Mouse (Mus musculus): ENCODE measurements at regions not wholly inside any gene's neighbourhood (a gene's known extent, or its start where the extent isn't known, plus 50 kb on each side); places are given as distances from the start of the nearest gene placed in this dataset.
"Not testable (repeated sequence)": the region's sequence is repeated elsewhere in the genome, so short reads cannot be mapped to it uniquely, and the experiment has no call there.

DNA sequence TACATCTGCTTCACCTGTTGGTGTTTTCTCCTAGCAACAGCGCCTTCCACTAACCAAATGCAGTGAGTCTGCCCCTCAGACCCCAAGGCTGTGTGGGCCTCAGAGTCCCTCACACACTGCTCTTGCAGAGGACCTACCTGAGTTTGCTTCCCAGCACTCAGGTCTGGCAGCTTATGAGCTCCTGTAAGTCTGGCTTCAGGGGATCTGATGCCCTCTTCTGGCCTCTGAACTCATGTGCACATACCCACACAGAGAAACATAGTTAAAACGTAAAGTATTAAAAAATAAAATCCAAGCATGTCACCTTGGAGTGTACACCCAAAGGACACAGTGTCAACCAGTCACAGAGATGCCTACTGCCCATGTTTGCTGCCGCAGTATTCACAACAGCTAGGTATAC lies 108.8 kb upstream of the A430005L14Rik start:
- Histone ChIP-seq H3K27me3 (no peaks in the 10 kb centered on the region), H3K9me3 (no peaks in the 10 kb centered on the region), H3K36me3 (no peaks in the 10 kb centered on the region), H3K9ac (no peak overlapping the region), H3K4me3 (no peak overlapping the region), H3K4me1 (replicated peaks) (peaks cover 16% of the 10 kb centered on the region), H3K4me2 (no peak overlapping the region), H3K27ac (replicated peaks) (no peak overlapping the region)
- no peak for ATAC-seq (ENCODE audit: low FRiP score, low read depth)
- WGBS: 72% methylated on average over 3 of the region's 3 CpGs

DNA sequence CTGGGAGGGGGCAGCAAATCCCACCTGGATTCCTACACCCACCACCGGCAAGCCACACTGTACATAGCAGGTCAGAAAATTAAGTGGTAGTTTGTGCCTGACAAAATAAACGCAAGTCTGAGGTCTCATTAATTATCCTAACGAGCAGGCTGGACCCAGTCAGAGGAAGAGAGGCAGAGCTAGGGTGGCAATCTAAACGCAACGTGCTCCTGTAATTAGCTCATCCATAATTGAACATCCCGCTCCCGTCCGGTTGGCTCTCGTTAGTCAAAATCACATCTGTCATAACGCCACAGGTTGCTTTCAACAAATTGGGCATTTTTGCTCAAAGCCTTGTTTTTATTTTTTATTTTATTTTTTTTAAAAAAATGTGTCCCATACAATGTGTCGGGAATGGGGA lies 106.9 kb upstream of the A430005L14Rik start:
- Histone ChIP-seq H3K9ac (no peak overlapping the region), H3K4me2 (no peak overlapping the region), H3K27ac (replicated peaks) (no peak overlapping the region), H3K4me3 (no peak overlapping the region), H3K9me3 (no peaks in the 10 kb centered on the region), H3K36me3 (no peaks in the 10 kb centered on the region), H3K4me1 (replicated peaks) (peaks cover 35% of the 10 kb centered on the region), H3K27me3 (no peaks in the 10 kb centered on the region)
- peak; percentile 40; the same call in 1 of the 2 replicates for ATAC-seq (ENCODE audit: low FRiP score, low read depth)
- 43% methylated on average over 11 of the region's 11 CpGs for whole genome bisulfite sequencing

DNA sequence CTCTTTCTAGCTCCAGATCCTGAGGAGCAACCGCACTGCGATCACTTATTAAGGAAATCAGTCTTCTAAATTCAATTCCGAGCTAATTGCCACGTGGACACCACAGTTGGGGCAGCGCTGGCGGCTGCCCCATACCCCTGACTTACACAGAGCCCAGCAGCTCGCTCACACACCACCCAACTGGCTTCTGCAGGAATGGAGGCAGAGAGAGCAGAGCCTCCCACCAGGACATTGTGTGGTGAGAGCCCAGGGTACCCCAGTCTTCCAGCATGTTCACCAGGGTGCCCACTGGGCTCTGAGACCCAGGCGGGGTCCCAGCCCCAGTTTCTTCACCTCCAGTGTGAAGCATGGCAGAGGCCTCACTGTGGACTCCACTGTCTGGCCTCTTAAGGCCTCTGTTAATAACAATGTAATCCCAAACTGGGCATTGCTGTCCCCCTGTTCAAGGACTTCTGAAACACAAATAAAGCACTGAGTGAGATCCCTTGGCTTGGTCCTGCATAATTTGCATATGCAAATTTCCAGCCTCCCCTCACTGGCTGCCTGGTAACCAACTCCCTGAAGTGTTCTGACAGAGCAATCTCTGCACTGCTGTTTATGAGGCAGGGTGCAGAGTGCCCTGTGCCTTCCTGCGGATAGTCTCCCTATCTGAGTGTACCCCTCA lies 102.8 kb upstream of the A430005L14Rik start:
- peak; percentile 75; the same call in 1 of the 2 replicates for ATAC-seq (ENCODE audit: low FRiP score, low read depth)
- no peak overlapping the region for H3K9ac ChIP-seq
- no peak overlapping the region for H3K4me3 ChIP-seq
- peaks cover 31% of the 10 kb centered on the region for H3K4me1 ChIP-seq (replicated peaks)
- WGBS: 31% methylated on average over 9 of the region's 9 CpGs
- no peaks in the 10 kb centered on the region for H3K36me3 ChIP-seq
- no peaks in the 10 kb centered on the region for H3K27me3 ChIP-seq
- no peak overlapping the region for H3K4me2 ChIP-seq
- H3K27ac ChIP-seq (replicated peaks): peak overlapping the region; percentile 55
- H3K9me3 ChIP-seq: no peaks in the 10 kb centered on the region

DNA sequence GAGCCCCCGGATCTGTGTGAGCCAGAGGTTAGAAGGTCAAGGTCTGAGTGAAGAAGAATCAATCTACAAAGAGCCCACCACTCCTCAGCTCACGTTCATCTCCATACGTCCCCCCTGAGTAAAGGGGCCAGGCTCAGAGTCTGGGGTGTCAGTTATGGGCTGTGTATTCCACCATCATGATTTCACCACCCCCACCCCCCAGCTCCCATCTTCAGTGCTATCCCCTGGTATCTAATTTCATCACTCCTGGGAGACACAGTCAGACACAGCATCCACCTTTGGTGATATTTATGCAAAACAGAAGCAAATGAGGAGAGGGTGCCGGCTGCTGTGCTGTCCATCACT lies 102.3 kb upstream of the A430005L14Rik start:
- H3K4me2 ChIP-seq: no peak overlapping the region
- no peaks in the 10 kb centered on the region for H3K36me3 ChIP-seq
- H3K4me1 ChIP-seq (replicated peaks): peaks cover 26% of the 10 kb centered on the region
- H3K27ac ChIP-seq (replicated peaks): peak overlapping the region; percentile 40; the same call in 1 of the 2 replicates
- peak; percentile 35; the same call in 1 of the 2 replicates for ATAC-seq (ENCODE audit: low FRiP score, low read depth)
- H3K4me3 ChIP-seq: no peak overlapping the region
- no peaks in the 10 kb centered on the region for H3K9me3 ChIP-seq
- WGBS: 25% methylated on average over 4 of the region's 4 CpGs
- no peak overlapping the region for H3K9ac ChIP-seq
- H3K27me3 ChIP-seq: no peaks in the 10 kb centered on the region

DNA sequence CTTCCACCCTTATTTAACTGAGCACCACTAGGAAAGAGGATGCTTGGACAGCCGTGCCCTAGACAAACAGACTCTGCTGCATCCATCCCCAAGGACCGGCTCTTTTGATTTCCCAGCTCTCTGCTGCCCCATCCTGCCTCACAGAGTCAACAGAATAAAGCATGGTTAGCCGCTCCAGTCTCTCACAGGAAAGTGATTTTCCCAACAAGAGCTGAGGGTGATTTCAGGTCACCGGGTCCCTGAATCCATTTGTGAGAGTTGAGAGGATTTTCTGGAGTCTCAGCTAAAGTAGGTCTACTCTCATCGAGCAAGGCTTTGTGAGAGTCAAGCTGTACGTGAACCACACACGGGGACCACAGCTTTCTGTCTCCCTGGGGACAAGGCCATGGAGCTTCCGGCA lies 95.6 kb upstream of the A430005L14Rik start:
- no peak overlapping the region for H3K4me3 ChIP-seq
- 64% methylated on average over 8 of the region's 8 CpGs for WGBS
- ATAC-seq (ENCODE audit: low FRiP score, low read depth): no peak

DNA sequence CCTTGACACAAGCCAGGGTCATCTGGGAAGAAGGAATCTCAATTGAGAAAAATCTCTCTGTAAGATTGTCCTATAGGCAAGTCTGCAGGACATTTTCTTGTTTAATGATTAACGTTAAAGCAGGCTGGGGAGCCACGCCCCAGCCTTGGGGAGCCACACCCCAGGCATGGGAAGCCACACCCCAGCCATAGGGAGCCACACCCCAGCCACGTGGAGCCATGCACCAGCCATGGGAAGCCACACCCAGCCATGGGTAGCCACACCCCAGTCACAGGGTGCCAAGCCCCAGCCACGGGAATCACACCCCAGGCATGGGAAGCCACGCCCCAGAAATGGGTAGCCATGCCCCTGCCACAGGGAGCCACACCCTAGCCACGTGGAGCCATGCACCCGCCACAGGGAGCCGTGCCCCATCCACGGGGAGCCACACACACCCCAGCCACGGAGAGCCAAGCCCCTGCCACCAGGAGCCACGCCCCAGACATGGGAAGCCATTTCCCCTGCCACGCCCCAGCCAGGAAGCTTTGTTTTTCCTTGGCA lies 94.8 kb upstream of the A430005L14Rik start:
- 77% methylated on average over 12 of the region's 12 CpGs for WGBS
- H3K9ac ChIP-seq: no peak overlapping the region
- no peak for ATAC-seq (ENCODE audit: low FRiP score, low read depth)
- H3K9me3 ChIP-seq: no peaks in the 10 kb centered on the region
- no peaks in the 10 kb centered on the region for H3K36me3 ChIP-seq
- 0 out of 2 replicates have a peak, but pooled peaks cover 7% of the 10 kb centered on the region for H3K4me1 ChIP-seq (replicated peaks)
- H3K27me3 ChIP-seq: 0 out of 2 replicates have a peak, but pooled peaks cover 6% of the 10 kb centered on the region
- no peak overlapping the region for H3K4me3 ChIP-seq
- H3K4me2 ChIP-seq: no peak overlapping the region
- no peak overlapping the region for H3K27ac ChIP-seq (replicated peaks)

More for the DNA sequence above, 95.6 kb upstream of the A430005L14Rik start:
- no peaks in the 10 kb centered on the region for H3K36me3 ChIP-seq
- 0 out of 2 replicates have a peak, but pooled peaks cover 6% of the 10 kb centered on the region for H3K27me3 ChIP-seq
- no peaks in the 10 kb centered on the region for H3K9me3 ChIP-seq
- 0 out of 2 replicates have a peak, but pooled peaks cover 7% of the 10 kb centered on the region for H3K4me1 ChIP-seq (replicated peaks)
- H3K4me2 ChIP-seq: no peak overlapping the region
- H3K9ac ChIP-seq: no peak overlapping the region
- H3K27ac ChIP-seq (replicated peaks): no peak overlapping the region

DNA sequence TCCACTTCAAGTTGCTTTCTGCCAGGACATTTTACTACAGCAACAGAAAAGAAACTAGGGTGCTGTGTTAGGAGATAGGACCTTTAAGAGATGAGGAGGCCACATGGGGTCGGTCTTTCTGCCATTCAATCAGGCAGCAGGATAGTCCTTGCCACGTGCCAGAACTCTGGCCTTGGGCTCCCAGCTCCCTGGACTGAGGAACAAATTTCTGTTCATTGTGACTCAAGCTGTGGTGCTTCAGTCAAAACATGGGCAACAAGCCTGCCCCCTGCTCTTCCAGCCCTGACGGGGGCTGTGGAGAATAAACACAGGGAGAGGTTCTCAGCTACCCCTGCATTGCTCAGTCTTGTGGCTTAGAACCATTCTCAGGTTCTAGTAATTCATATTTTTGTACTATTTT lies 84.7 kb upstream of the A430005L14Rik start:
- Histone ChIP-seq H3K9me3 (no peaks in the 10 kb centered on the region), H3K9ac (no peak overlapping the region), H3K36me3 (no peaks in the 10 kb centered on the region), H3K4me1 (replicated peaks) (no peaks in the 10 kb centered on the region), H3K4me2 (no peak overlapping the region), H3K27ac (replicated peaks) (no peak overlapping the region), H3K4me3 (no peak overlapping the region), H3K27me3 (no peaks in the 10 kb centered on the region)
- no peak for ATAC-seq (ENCODE audit: low FRiP score, low read depth)
- WGBS: 77% methylated on average over 3 of the region's 3 CpGs

DNA sequence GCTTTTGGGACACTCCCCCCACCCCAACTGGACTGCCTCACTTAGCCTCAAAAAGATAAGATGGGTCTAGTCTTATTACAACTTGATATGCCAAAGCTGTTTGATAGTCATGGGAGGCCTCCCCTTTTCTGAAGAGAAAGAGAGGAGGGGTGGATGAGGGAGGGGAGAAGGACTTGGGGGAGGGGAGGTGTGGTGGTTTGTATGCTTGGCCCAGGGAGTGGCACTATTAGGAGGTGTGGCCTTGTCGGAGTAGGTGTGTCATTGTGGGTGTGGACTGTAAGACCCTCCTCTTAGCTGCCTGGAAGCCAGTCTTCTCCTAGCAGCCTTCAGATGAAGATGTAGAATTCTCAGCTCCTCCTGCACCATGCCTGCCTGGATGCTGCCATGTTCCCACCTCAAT lies 82.0 kb upstream of the A430005L14Rik start:
- 90% methylated on average over 1 of the region's 1 CpGs for WGBS
- not testable (repeated sequence) for H3K9ac ChIP-seq; H3K27me3 ChIP-seq; H3K4me3 ChIP-seq; H3K4me1 ChIP-seq (replicated peaks); H3K4me2 ChIP-seq; H3K36me3 ChIP-seq; H3K27ac ChIP-seq (replicated peaks); ATAC-seq (ENCODE audit: low FRiP score, low read depth); H3K9me3 ChIP-seq

DNA sequence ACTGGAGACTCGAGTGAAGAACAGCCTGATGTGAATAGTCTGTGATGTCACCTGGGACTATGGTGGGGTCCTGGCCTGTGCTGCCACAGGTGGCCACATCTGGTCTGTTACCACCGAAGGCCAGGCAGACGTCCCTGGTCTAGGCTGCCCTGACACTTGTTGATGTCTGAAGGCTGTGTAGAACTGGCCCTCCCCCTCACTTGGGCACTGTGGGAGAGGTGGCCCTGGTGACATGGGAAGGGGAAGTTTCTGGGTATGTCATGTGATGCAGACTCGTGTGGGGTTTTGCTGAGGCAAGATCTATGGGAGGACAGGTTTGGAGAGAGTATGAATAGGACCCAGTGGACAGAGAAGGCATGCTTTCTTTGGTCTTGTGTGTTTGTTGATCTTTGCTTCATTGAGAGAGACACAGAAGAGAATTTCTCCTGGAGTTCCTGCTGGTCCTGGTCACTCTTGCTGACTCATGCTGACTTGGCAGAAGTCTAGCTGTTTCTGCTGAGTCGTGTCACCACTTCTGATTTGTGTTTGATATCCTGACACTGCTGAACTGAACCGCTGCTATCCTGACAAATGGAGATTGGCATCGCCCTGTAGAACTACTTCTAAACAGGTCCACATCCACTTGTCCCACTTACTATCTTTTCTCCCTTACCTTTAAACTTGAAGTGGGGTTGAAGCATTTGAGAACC lies 79.9 kb upstream of the A430005L14Rik start:
- no peak for ATAC-seq (ENCODE audit: low FRiP score, low read depth)
- Histone ChIP-seq H3K27ac (replicated peaks) (no peak overlapping the region), H3K36me3 (no peaks in the 10 kb centered on the region), H3K4me3 (no peak overlapping the region), H3K4me1 (replicated peaks) (no peaks in the 10 kb centered on the region), H3K9me3 (no peaks in the 10 kb centered on the region), H3K4me2 (no peak overlapping the region), H3K9ac (no peak overlapping the region), H3K27me3 (no peaks in the 10 kb centered on the region)
- WGBS: 83% methylated on average over 7 of the region's 7 CpGs

DNA sequence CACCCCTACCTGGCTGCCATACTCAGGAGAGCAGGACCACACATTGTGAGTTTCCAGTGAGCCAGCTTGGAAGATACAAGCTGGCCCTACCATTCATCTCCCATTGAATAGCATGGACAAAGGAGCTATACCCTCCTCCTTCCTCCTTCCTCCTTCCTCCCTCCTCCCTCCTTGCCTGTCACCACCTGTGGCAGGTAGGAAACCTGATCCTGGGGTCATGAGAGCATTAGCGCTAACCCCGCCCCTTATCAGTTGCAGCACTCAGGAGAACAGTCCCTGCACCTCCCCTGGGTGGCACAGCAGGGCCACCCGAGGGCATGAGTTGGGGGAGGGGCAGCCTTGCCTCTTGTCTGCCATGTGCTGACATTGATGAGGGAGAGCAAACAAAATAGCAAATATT lies 74.0 kb upstream of the A430005L14Rik start:
- H3K4me3 ChIP-seq: no peak overlapping the region
- no peak overlapping the region for H3K4me2 ChIP-seq
- no peaks in the 10 kb centered on the region for H3K4me1 ChIP-seq (replicated peaks)
- no peak for ATAC-seq (ENCODE audit: low FRiP score, low read depth)
- no peak overlapping the region for H3K27ac ChIP-seq (replicated peaks)
- WGBS: 33% methylated on average over 3 of the region's 3 CpGs
- H3K9ac ChIP-seq: no peak overlapping the region
- H3K27me3 ChIP-seq: no peaks in the 10 kb centered on the region
- H3K9me3 ChIP-seq: no peaks in the 10 kb centered on the region
- no peaks in the 10 kb centered on the region for H3K36me3 ChIP-seq

DNA sequence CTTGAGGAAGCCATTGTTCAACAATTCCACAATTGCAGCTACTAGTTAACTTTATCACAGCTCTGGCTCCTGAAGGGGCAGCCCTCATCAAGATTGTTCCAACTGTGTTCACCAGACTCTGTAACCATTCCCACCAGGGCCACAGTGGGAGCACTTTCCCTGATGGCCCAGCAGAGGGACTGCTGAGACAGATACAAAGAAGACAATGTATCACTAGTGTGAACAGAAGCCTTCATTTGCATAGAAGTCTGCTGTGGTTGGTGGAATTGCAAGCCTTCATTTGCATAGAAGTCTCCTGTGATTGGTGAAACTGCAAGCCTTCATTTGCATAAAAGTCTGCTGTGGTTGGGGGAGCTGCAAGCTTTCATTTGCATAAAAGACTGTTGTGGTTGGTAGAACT lies 73.0 kb upstream of the A430005L14Rik start:
- Histone ChIP-seq H3K4me1 (replicated peaks) (no peaks in the 10 kb centered on the region), H3K4me3 (no peak overlapping the region), H3K36me3 (no peaks in the 10 kb centered on the region), H3K27me3 (no peaks in the 10 kb centered on the region), H3K27ac (replicated peaks) (no peak overlapping the region), H3K9me3 (no peaks in the 10 kb centered on the region), H3K4me2 (no peak overlapping the region), H3K9ac (no peak overlapping the region)
- no peak for ATAC-seq (ENCODE audit: low FRiP score, low read depth)

DNA sequence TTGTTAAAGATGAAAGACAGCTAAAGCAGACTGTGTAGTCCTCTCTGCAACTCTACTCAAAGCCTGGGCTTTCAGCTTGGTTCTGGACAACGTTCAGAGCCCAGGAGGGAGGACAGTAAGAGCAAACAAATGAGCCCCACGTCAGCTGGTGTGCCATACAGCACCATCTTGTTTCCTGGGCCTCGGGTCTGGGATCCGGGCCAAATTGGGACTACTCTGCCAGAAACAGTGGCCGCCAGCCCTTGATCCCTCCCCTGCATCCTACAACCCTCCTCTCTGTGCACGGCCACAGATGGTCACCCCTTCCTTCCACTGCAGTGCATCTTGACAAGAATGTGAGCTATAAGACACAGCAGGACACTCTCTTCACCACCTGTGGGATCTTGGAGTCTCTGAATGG lies 71.2 kb upstream of the A430005L14Rik start:
- H3K27ac ChIP-seq (replicated peaks): no peak overlapping the region
- no peak overlapping the region for H3K4me3 ChIP-seq
- WGBS: 67% methylated on average over 6 of the region's 6 CpGs
- H3K9me3 ChIP-seq: no peaks in the 10 kb centered on the region
- peaks cover 9% of the 10 kb centered on the region for H3K4me1 ChIP-seq (replicated peaks)
- no peaks in the 10 kb centered on the region for H3K27me3 ChIP-seq
- no peak overlapping the region for H3K4me2 ChIP-seq
- H3K36me3 ChIP-seq: no peaks in the 10 kb centered on the region
- ATAC-seq (ENCODE audit: low FRiP score, low read depth): peak; percentile 72
- H3K9ac ChIP-seq: no peak overlapping the region
